In genomic region chr7:139158956-139159355, GRCm38 (mm10) we compare ENCODE assay signal across 18 mouse cellular contexts. TPM values are rescaled to one million over a fixed set of nuclear protein-coding genes. Genes with fewer than 3 reads are reported as not detected.
DNase-seq lines count a peak whose midpoint lies in the region; ATAC-seq and TF ChIP-seq lines count a peak whose summit lies in the region.
"Had no signal": no experiment of that assay in that cellular context is flagged by ENCODE, and none has a peak within 500 bp of the region (broad histone marks: within the 10 kb centered on the region; RNA-seq: fewer than 3 reads in every experiment).

No protein-coding gene starts in this region.

- H3K4me2 ChIP-seq in forebrain, postnatal 0 days (ENCODE audit: low read depth) = no peak overlapping the region
- no peak overlapping the region for H3K4me2 ChIP-seq in forebrain, embryonic 11.5 days (ENCODE audit: low read depth, low read length, severe bottlenecking)
- no peak overlapping the region for H3K4me2 ChIP-seq in midbrain, postnatal 0 days (ENCODE audit: low read depth, low read length, poor library complexity, severe bottlenecking)

- H3K36me3 ChIP-seq in forebrain, postnatal 0 days (ENCODE audit: insufficient read depth) = no peaks in the 10 kb centered on the region
- no peaks in the 10 kb centered on the region for H3K36me3 ChIP-seq in forebrain, embryonic 11.5 days (ENCODE audit: control insufficient read depth, insufficient read depth, low read length)
- no peaks in the 10 kb centered on the region for H3K36me3 ChIP-seq in midbrain, postnatal 0 days (ENCODE audit: insufficient read depth, low read length)
- H3K36me3 ChIP-seq: limb, embryonic 10.5 days had no signal

- no peak overlapping the region for H3K27ac ChIP-seq in forebrain, postnatal 0 days (ENCODE audit: low read depth, low read length)
- H3K27ac ChIP-seq in forebrain, embryonic 11.5 days (ENCODE audit: low read depth, low read length) = no peak overlapping the region
- peak overlapping the region; percentile 74 for H3K27ac ChIP-seq in cortical plate, adult 2 months (ENCODE audit: insufficient read depth, low read length)
- no peak overlapping the region for H3K27ac ChIP-seq in midbrain, postnatal 0 days (ENCODE audit: low read depth, low read length)
- H3K27ac ChIP-seq: limb, embryonic 10.5 days had no signal

- H3K9me3 ChIP-seq in forebrain, postnatal 0 days (ENCODE audit: low read length) = no peaks in the 10 kb centered on the region
- no peaks in the 10 kb centered on the region for H3K9me3 ChIP-seq in forebrain, embryonic 11.5 days (ENCODE audit: control insufficient read depth, low read length)
- no peaks in the 10 kb centered on the region for H3K9me3 ChIP-seq in midbrain, postnatal 0 days (ENCODE audit: low read length)
- H3K9me3 ChIP-seq: limb, embryonic 10.5 days had no signal

- TF ChIP-seq POLR2A in cortical plate, adult 2 months (IDR thresholded peaks at IDR 0.05; ENCODE audit: extremely low read depth, insufficient read depth, low read length) = no peak

- TF ChIP-seq CTCF in forebrain, postnatal 0 days (IDR thresholded peaks at IDR 0.05; ENCODE audit: low read depth) = no peak
- no peak for TF ChIP-seq CTCF in cortical plate, adult 2 months (IDR thresholded peaks at IDR 0.05; ENCODE audit: extremely low read depth, insufficient read depth, low read length)
- TF ChIP-seq CTCF in midbrain, postnatal 0 days (IDR thresholded peaks at IDR 0.05) = no peak

- WGBS in forebrain, postnatal 0 days = 55% methylated on average over 5 of the region's 5 CpGs
- 72% methylated on average over 5 of the region's 5 CpGs for WGBS in forebrain, embryonic 11.5 days
- 17% methylated on average over 5 of the region's 5 CpGs for WGBS in midbrain, postnatal 0 days

- H3K27me3 ChIP-seq in forebrain, postnatal 0 days (ENCODE audit: insufficient read depth, low read length) = no peaks in the 10 kb centered on the region
- H3K27me3 ChIP-seq in forebrain, embryonic 11.5 days (ENCODE audit: control insufficient read depth, insufficient read depth, low read length) = no peaks in the 10 kb centered on the region
- H3K27me3 ChIP-seq in midbrain, postnatal 0 days (ENCODE audit: insufficient read depth, low read length) = no peaks in the 10 kb centered on the region

- H3K4me1 ChIP-seq in forebrain, postnatal 0 days (ENCODE audit: insufficient read depth) = 0 out of 2 replicates have a peak, but pooled peaks cover 3% of the 10 kb centered on the region
- no peaks in the 10 kb centered on the region for H3K4me1 ChIP-seq in forebrain, embryonic 11.5 days (replicated peaks; ENCODE audit: control insufficient read depth, insufficient read depth, low read length)
- peaks cover 22% of the 10 kb centered on the region for H3K4me1 ChIP-seq in cortical plate, adult 2 months (ENCODE audit: control insufficient read depth, insufficient read depth, low read length)
- H3K4me1 ChIP-seq in midbrain, postnatal 0 days (ENCODE audit: insufficient read depth, low read length) = peaks cover 3% of the 10 kb centered on the region; the same call in 1 of the 2 replicates
- H3K4me1 ChIP-seq: limb, embryonic 10.5 days had no signal

- DNase-seq in forebrain, postnatal 0 days = no peak
- DNase-seq in forebrain, embryonic 11.5 days (ENCODE audit: low spot score) = no peak
- peak; percentile 51 to 60 for DNase-seq in layer of hippocampus, postnatal 10 days (ENCODE audit: low spot score in 2 of 2)
- peak; percentile 68 for DNase-seq in midbrain, postnatal 0 days (ENCODE audit: low spot score)
- no peak for DNase-seq in gastrocnemius, postnatal 4 days (ENCODE audit: low spot score in 2 of 2)
- DNase-seq in retina, embryonic 14.5 days (ENCODE audit: low spot score) = no peak
- no peak for DNase-seq in kidney, adult 11 months
- DNase-seq: adrenal gland, postnatal 25 days; kidney, adult 9 months; lung, adult 18-20 months; thymus, postnatal 4 days had no signal

- ATAC-seq in forebrain, postnatal 0 days = peak; percentile 91
- ATAC-seq in forebrain, embryonic 11.5 days (replicated peaks; ENCODE audit: low FRiP score) = no peak
- peak; percentile 74 for ATAC-seq in midbrain, postnatal 0 days (ENCODE audit: low FRiP score)

- no peak overlapping the region for H3K9ac ChIP-seq in forebrain, postnatal 0 days
- no peak overlapping the region for H3K9ac ChIP-seq in forebrain, embryonic 11.5 days (ENCODE audit: low read length)
- H3K9ac ChIP-seq in midbrain, postnatal 0 days (replicated peaks; ENCODE audit: low read length, poor library complexity, severe bottlenecking) = no peak overlapping the region

- H3K4me3 ChIP-seq in forebrain, postnatal 0 days (ENCODE audit: low read depth, low read length) = no peak overlapping the region
- no peak overlapping the region for H3K4me3 ChIP-seq in forebrain, embryonic 11.5 days (ENCODE audit: low read depth, low read length)
- H3K4me3 ChIP-seq in cortical plate, adult 2 months (ENCODE audit: insufficient read depth, low read length) = no peak overlapping the region
- no peak overlapping the region for H3K4me3 ChIP-seq in midbrain, postnatal 0 days (ENCODE audit: low read depth, low read length)
- H3K4me3 ChIP-seq: limb, embryonic 10.5 days had no signal

RNA-seq across cellular contexts. Expression of gene Lrrc27, which starts 53.8 kb away (rescaled TPM):
- total RNA-seq in forebrain, postnatal 0 days (2014; rRNA removed) = 2.5 and 8.1 TPM in 2 replicates
- polyA plus RNA-seq in forebrain, postnatal 0 days (2015; fragmentation: Nextera tagmentation; extraction: Ambion mirVana) = 4.2 and 5.1 TPM in 2 replicates
- polyA plus RNA-seq in forebrain, embryonic 11.5 days (2014; fragmentation: Nextera tagmentation; extraction: Ambion mirVana) = 6.3 and 6.7 TPM in 2 replicates
- 11.0 and 12.9 TPM in 2 replicates for polyA plus RNA-seq in cortical plate, adult 2 months (2012; rRNA removed)
- total RNA-seq in layer of hippocampus, postnatal 10 days (2021) = 1 to 10 TPM; 4.3 TPM
- 2.5 and 2.7 TPM in 2 replicates for total RNA-seq in midbrain, postnatal 0 days (2014; rRNA removed)
- 5.6 and 6.6 TPM in 2 replicates for polyA plus RNA-seq in midbrain, postnatal 0 days (2015; fragmentation: Nextera tagmentation; extraction: Ambion mirVana)
- 1 to 10 TPM; 2.0 to 2.2 TPM for total RNA-seq in gastrocnemius, postnatal 4 days (2021)

RNA-seq across cellular contexts. Expression of gene Stk32c, which starts 54.2 kb away (rescaled TPM):
- 26.3 and 30.7 TPM in 2 replicates for total RNA-seq in forebrain, postnatal 0 days (2014; rRNA removed)
- 1.7 and 2.8 TPM in 2 replicates for polyA plus RNA-seq in forebrain, postnatal 0 days (2015; fragmentation: Nextera tagmentation; extraction: Ambion mirVana)
- polyA plus RNA-seq in forebrain, embryonic 11.5 days (2014; fragmentation: Nextera tagmentation; extraction: Ambion mirVana) = 0.16 and 0.36 TPM in 2 replicates
- polyA plus RNA-seq in cortical plate, adult 2 months (2012; rRNA removed) = 140 and 154 TPM in 2 replicates
- 10 to 100 TPM; 57.8 to 65.0 TPM for total RNA-seq in layer of hippocampus, postnatal 10 days (2021)
- total RNA-seq in midbrain, postnatal 0 days (2014; rRNA removed) = 33.2 and 35.6 TPM in 2 replicates
- 2.4 TPM in 2 replicates for polyA plus RNA-seq in midbrain, postnatal 0 days (2015; fragmentation: Nextera tagmentation; extraction: Ambion mirVana)
- total RNA-seq in gastrocnemius, postnatal 4 days (2021) = 1 to 10 TPM; 1.6 to 1.7 TPM
- total RNA-seq: common myeloid progenitor, adult 5-6 weeks; granulocyte monocyte progenitor cell, adult 5-6 weeks; megakaryocyte, adult 5-6 weeks; neutrophil, adult 5-6 weeks had no signal
- polyA plus RNA-seq: heart, postnatal 0 days had no signal

Comparison
In these comparisons a context has a peak if more than half of its experiments do, and no peak if none do; other contexts are left out.
1. DNase-seq: peak in layer of hippocampus, postnatal 10 days (2 of 2) and midbrain, postnatal 0 days (single experiment); none in forebrain, postnatal 0 days (single experiment), forebrain, embryonic 11.5 days (single experiment), gastrocnemius, postnatal 4 days (0 of 2), retina, embryonic 14.5 days (single experiment) and kidney, adult 11 months (single experiment).
2. RNA of gene Stk32c, which starts 54.2 kb away (total RNA-seq): 57.8 to 65.0 TPM in layer of hippocampus, postnatal 10 days, 33.2 to 35.6 TPM in midbrain, postnatal 0 days and 26.3 to 30.7 TPM in forebrain, postnatal 0 days; 1.6 to 1.7 TPM in gastrocnemius, postnatal 4 days; every median in the first group is over 10 times any median in the second.